Mouse (Mus musculus) embryonic facial prominence, embryonic 15.5 days (tissue): ENCODE data around the gene Acp2. TPM values are rescaled to one million over a fixed set of nuclear protein-coding genes. Genes with fewer than 3 reads are reported as not detected.

Experiments used
- ATAC-seq: fragments of 200-750 bp; cut with Nextera tagmentation; 2 replicates; pipeline ENCODE4 v1.8.0; 2017; ENCODE audit warnings: low read depth, moderate TSS enrichment; ENCODE audit not compliant: insufficient number of reproducible peaks, low FRiP score, low TSS enrichment
- H3K27ac ChIP-seq: fragments of 300-500 bp; sonication (generic); replicated peaks from 2 replicates; pipeline ENCODE4 v1.5.1; 2015; ENCODE audit warnings: mild to moderate bottlenecking, inconsistent platforms
- H3K27me3 ChIP-seq: fragments of 300-500 bp; sonication (generic); 2 replicates; pipeline ENCODE4 v1.6.1; 2015; ENCODE audit warnings: inconsistent platforms
- H3K36me3 ChIP-seq: fragments of 300-500 bp; sonication (generic); 2 replicates; pipeline ENCODE4 v1.6.1; 2015; ENCODE audit warnings: mild to moderate bottlenecking, inconsistent platforms
- H3K4me1 ChIP-seq: fragments of 300-500 bp; sonication (generic); 2 replicates; pipeline ENCODE4 v1.6.1; 2015; ENCODE audit warnings: inconsistent platforms
- H3K4me2 ChIP-seq: fragments of 300-500 bp; sonication (generic); replicated peaks from 2 replicates; pipeline ENCODE4 v1.6.1; 2015; ENCODE audit warnings: mild to moderate bottlenecking, inconsistent platforms
- H3K4me3 ChIP-seq: fragments of 300-500 bp; sonication (generic); replicated peaks from 2 replicates; pipeline ENCODE4 v1.5.1; 2015; ENCODE audit warnings: mild to moderate bottlenecking, inconsistent platforms
- H3K9ac ChIP-seq: fragments of 300-500 bp; sonication (generic); 2 replicates; pipeline ENCODE4 v1.6.1; 2015; ENCODE audit warnings: inconsistent platforms
- H3K9me3 ChIP-seq: fragments of 300-500 bp; sonication (generic); replicated peaks from 2 replicates; pipeline ENCODE4 v1.6.1; 2016; ENCODE audit warnings: inconsistent platforms
- WGBS: fragments of 180-500 bp; shearing (Covaris S2); methylation state at CpG from one replicate; pipeline ENCODE4 v1.1.7; 2015; 5-methylcytosine and 5-hydroxymethylcytosine counted together
- polyA plus RNA-seq: library from polyadenylated mRNA; unstranded; fragments of >200 nt; fragmentation: Nextera tagmentation; extraction: Ambion mirVana; gene quantifications from 2 replicates; pipeline ENCODE4 v1.2.1, GENCODE M21; 2015

The Acp2 gene
- polyA plus RNA-seq: 24.2 and 28.3 TPM in 2 replicates

- no peaks in the 10 kb centered on the region for H3K9me3 ChIP-seq
- H3K4me3 ChIP-seq: peak within 1 kb of the TSS; percentile 79
- peak; percentile 95 for ATAC-seq
- WGBS: 2% methylated on average over 28 of the region's 28 CpGs
- peak within 1 kb of the TSS; percentile 73 for H3K9ac ChIP-seq
- no peaks in the 10 kb centered on the region for H3K27me3 ChIP-seq
- H3K27ac ChIP-seq: peak within 1 kb of the TSS; percentile 94
- peaks cover 21% of the 10 kb centered on the region for H3K4me1 ChIP-seq
- peak within 1 kb of the TSS; percentile 65 for H3K4me2 ChIP-seq
- H3K36me3 ChIP-seq: peaks cover 23% of the 10 kb centered on the region
Measured at GRCm38 (mm10) chr2:91202222-91202971, at the start of gene Acp2, which contains the start of gene Nr1h3. Acp2 (plus strand) TSS chr2:91202885. Nr1h3 (minus strand) TSS chr2:91202834.

GRCm38 (mm10) chr2:91152885-91153377 is 49.8 kb upstream of the Acp2 start:
- Histone ChIP-seq H3K27ac (no peak overlapping the region), H3K36me3 (peaks cover 65% of the 10 kb centered on the region), H3K27me3 (no peaks in the 10 kb centered on the region), H3K9ac (no peak overlapping the region), H3K9me3 (no peaks in the 10 kb centered on the region), H3K4me2 (no peak overlapping the region), H3K4me3 (no peak overlapping the region), H3K4me1 (no peaks in the 10 kb centered on the region)
- no peak for ATAC-seq
- WGBS: 74% methylated on average over 3 of the region's 3 CpGs

- peaks cover 70% of the 10 kb centered on the region for H3K36me3 ChIP-seq
- no peak overlapping the region for H3K27ac ChIP-seq
- ATAC-seq: no peak
Measured at GRCm38 (mm10) chr2:91154091-91154490, 48.6 kb upstream of the Acp2 start.

GRCm38 (mm10) chr2:91157002-91157752 is 45.5 kb upstream of the Acp2 start:
- Histone ChIP-seq H3K9ac (no peak overlapping the region), H3K36me3 (peaks cover 76% of the 10 kb centered on the region), H3K9me3 (no peaks in the 10 kb centered on the region), H3K27me3 (no peaks in the 10 kb centered on the region), H3K4me1 (no peaks in the 10 kb centered on the region), H3K4me3 (no peak overlapping the region), H3K4me2 (no peak overlapping the region), H3K27ac (no peak overlapping the region)
- no peak for ATAC-seq
- 44% methylated on average over 6 of the region's 6 CpGs for WGBS

More at GRCm38 (mm10) chr2:91154091-91154490, 48.6 kb upstream of the Acp2 start:
- no peak overlapping the region for H3K9ac ChIP-seq
- no peaks in the 10 kb centered on the region for H3K9me3 ChIP-seq
- H3K27me3 ChIP-seq: no peaks in the 10 kb centered on the region
- no peak overlapping the region for H3K4me3 ChIP-seq
- H3K4me2 ChIP-seq: no peak overlapping the region
- H3K4me1 ChIP-seq: no peaks in the 10 kb centered on the region
- 92% methylated on average over 3 of the region's 3 CpGs for WGBS

GRCm38 (mm10) chr2:91160591-91160990 is 42.1 kb upstream of the Acp2 start:
- Histone ChIP-seq H3K4me2 (no peak overlapping the region), H3K4me3 (no peak overlapping the region), H3K4me1 (no peaks in the 10 kb centered on the region), H3K9ac (no peak overlapping the region), H3K27ac (no peak overlapping the region), H3K36me3 (peaks cover 70% of the 10 kb centered on the region), H3K9me3 (no peaks in the 10 kb centered on the region), H3K27me3 (no peaks in the 10 kb centered on the region)
- ATAC-seq: no peak
- WGBS: 83% methylated on average over 6 of the region's 6 CpGs

- Histone ChIP-seq H3K27ac (no peak overlapping the region), H3K9ac (no peak overlapping the region), H3K9me3 (no peaks in the 10 kb centered on the region), H3K4me3 (no peak overlapping the region), H3K27me3 (no peaks in the 10 kb centered on the region), H3K4me2 (no peak overlapping the region), H3K4me1 (no peaks in the 10 kb centered on the region), H3K36me3 (peaks cover 67% of the 10 kb centered on the region)
- ATAC-seq: no peak
- 73% methylated on average over 4 of the region's 4 CpGs for WGBS
Measured at GRCm38 (mm10) chr2:91162952-91163351, 39.7 kb upstream of the Acp2 start.

- Histone ChIP-seq H3K9me3 (no peaks in the 10 kb centered on the region), H3K9ac (no peak overlapping the region), H3K36me3 (peaks cover 63% of the 10 kb centered on the region), H3K4me3 (no peak overlapping the region), H3K27ac (no peak overlapping the region), H3K4me2 (no peak overlapping the region), H3K27me3 (no peaks in the 10 kb centered on the region), H3K4me1 (no peaks in the 10 kb centered on the region)
- ATAC-seq: no peak
- WGBS: 81% methylated on average over 5 of the region's 5 CpGs
Measured at GRCm38 (mm10) chr2:91163532-91163931, 39.2 kb upstream of the Acp2 start.

- Histone ChIP-seq H3K36me3 (peaks cover 59% of the 10 kb centered on the region), H3K4me2 (no peak overlapping the region), H3K9ac (no peak overlapping the region), H3K27me3 (no peaks in the 10 kb centered on the region), H3K4me3 (no peak overlapping the region), H3K27ac (no peak overlapping the region), H3K9me3 (no peaks in the 10 kb centered on the region), H3K4me1 (no peaks in the 10 kb centered on the region)
- no peak for ATAC-seq
- 90% methylated on average over 6 of the region's 6 CpGs for WGBS
Measured at GRCm38 (mm10) chr2:91164991-91165390, 37.7 kb upstream of the Acp2 start.

- 60% methylated on average over 4 of the region's 4 CpGs for WGBS
- Histone ChIP-seq H3K4me1 (no peaks in the 10 kb centered on the region), H3K9me3 (no peaks in the 10 kb centered on the region), H3K4me3 (no peak overlapping the region), H3K27ac (no peak overlapping the region), H3K4me2 (no peak overlapping the region), H3K9ac (no peak overlapping the region), H3K27me3 (no peaks in the 10 kb centered on the region), H3K36me3 (peaks cover 59% of the 10 kb centered on the region)
- ATAC-seq: no peak
Measured at GRCm38 (mm10) chr2:91167629-91168028, 35.1 kb upstream of the Acp2 start.

GRCm38 (mm10) chr2:91169587-91170322 is 32.9 kb upstream of the Acp2 start:
- no peaks in the 10 kb centered on the region for H3K27me3 ChIP-seq
- H3K36me3 ChIP-seq: peaks cover 66% of the 10 kb centered on the region
- H3K4me2 ChIP-seq: no peak overlapping the region
- no peaks in the 10 kb centered on the region for H3K9me3 ChIP-seq
- WGBS: 79% methylated on average over 25 of the region's 25 CpGs
- ATAC-seq: no peak
- H3K4me1 ChIP-seq: no peaks in the 10 kb centered on the region
- no peak overlapping the region for H3K9ac ChIP-seq
- H3K27ac ChIP-seq: no peak overlapping the region
- H3K4me3 ChIP-seq: no peak overlapping the region

GRCm38 (mm10) chr2:91175490-91175889 is 27.2 kb upstream of the Acp2 start:
- no peak for ATAC-seq
- 88% methylated on average over 4 of the region's 4 CpGs for WGBS
- no peak overlapping the region for H3K4me2 ChIP-seq

More at GRCm38 (mm10) chr2:91175490-91175889, 27.2 kb upstream of the Acp2 start:
- peaks cover 54% of the 10 kb centered on the region for H3K36me3 ChIP-seq
- H3K9ac ChIP-seq: no peak overlapping the region
- H3K27ac ChIP-seq: no peak overlapping the region
- H3K4me3 ChIP-seq: no peak overlapping the region
- no peaks in the 10 kb centered on the region for H3K9me3 ChIP-seq
- H3K4me1 ChIP-seq: no peaks in the 10 kb centered on the region
- no peaks in the 10 kb centered on the region for H3K27me3 ChIP-seq
